Mouse (Mus musculus): ENCODE measurements at regions not wholly inside any gene's neighbourhood (a gene's known extent, or its start where the extent isn't known, plus 50 kb on each side); places are given as distances from the start of the nearest gene placed in this dataset.

- no peak for DNase-seq
These were observed 1195.4 kb downstream of the Defb40 start for GRCm38 (mm10) chr8:17782650-17783049.

- no peak for DNase-seq
These were observed 1196.3 kb downstream of the Defb40 start for GRCm38 (mm10) chr8:17781559-17782283.

- no peak for DNase-seq
These were observed 1202.6 kb downstream of the Defb40 start for GRCm38 (mm10) chr8:17775411-17775810.

GRCm38 (mm10) chr8:17773311-17773710 lies 1204.7 kb downstream of the Defb40 start:
- DNase-seq: peak; percentile 11

- no peak for DNase-seq
These were observed 1210.5 kb downstream of the Defb40 start for GRCm38 (mm10) chr8:17767441-17768007.

- DNase-seq: no peak
These were observed 1253.4 kb downstream of the Defb40 start for GRCm38 (mm10) chr8:17724672-17725071.

GRCm38 (mm10) chr8:17709162-17709561 lies 1268.9 kb downstream of the Defb40 start:
- no peak for DNase-seq

- no peak for DNase-seq
These were observed 1269.6 kb downstream of the Defb40 start for GRCm38 (mm10) chr8:17708409-17708808.

- DNase-seq: no peak
These were observed 1273.8 kb downstream of the Defb40 start for GRCm38 (mm10) chr8:17704289-17704688.

DNA sequence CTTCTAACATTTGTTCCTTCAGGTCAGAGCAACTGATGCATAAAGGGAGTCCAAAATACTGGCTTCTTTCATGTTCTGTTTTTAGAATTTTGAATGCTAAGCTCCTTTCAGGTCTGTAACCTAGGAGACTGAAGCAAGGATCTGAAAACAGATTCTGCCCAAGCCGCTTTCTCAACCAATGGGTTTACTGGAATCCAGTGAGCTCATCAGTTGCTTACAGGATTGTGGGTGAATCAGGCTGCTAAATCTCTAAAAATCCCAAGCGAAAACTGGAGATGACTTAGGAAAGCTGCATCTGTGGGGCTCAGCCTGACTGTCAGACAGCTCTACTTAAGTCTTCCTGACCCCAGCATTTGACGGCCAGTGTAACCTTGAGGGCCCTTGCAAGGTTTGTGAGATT lies 1277.7 kb downstream of the Defb40 start:
- DNase-seq: peak; percentile 53

DNA sequence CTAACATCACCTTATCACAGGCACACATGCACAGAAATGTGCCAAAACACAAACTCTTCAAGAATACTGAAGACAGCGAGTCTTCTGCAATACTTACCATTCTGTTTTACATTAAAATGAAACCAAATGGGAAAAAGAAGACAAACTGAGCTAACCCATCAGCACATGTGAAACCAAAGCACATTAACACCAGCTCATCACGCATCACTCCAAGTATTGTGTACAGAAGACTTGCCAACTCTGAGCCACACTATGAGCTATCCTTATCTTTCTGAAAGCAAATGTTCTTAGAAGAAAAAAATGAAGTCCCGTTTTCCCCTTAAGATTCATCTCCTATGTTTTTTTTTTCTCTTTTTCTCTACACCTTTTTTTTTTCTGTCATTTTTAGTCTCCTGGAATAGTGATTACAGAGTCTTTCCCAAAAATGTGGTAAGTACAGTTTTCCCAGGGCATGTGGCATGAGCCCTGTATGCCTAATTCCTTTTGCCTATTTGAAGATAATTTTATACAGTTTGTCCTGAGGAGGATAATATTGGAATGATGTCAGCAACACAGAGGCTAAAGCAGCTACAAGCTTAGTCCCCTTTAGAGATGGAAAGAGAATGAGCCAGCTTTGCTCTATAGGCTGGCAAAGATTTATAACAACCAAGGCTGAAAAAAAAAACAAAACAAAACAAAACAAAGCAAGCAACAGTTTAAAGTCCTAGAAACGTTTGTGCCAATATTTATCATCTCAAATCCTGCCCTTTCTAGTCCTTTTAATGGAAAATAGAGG lies 1287.8 kb downstream of the Defb40 start:
- no peak for DNase-seq

GRCm38 (mm10) chr8:17689641-17690040 lies 1288.4 kb downstream of the Defb40 start:
- DNase-seq: no peak

GRCm38 (mm10) chr8:17687084-17687483 lies 1291.0 kb downstream of the Defb40 start:
- DNase-seq: no peak

- DNase-seq: peak; percentile 8
These were observed 1313.5 kb downstream of the Defb40 start for GRCm38 (mm10) chr8:17664371-17665141.

DNA sequence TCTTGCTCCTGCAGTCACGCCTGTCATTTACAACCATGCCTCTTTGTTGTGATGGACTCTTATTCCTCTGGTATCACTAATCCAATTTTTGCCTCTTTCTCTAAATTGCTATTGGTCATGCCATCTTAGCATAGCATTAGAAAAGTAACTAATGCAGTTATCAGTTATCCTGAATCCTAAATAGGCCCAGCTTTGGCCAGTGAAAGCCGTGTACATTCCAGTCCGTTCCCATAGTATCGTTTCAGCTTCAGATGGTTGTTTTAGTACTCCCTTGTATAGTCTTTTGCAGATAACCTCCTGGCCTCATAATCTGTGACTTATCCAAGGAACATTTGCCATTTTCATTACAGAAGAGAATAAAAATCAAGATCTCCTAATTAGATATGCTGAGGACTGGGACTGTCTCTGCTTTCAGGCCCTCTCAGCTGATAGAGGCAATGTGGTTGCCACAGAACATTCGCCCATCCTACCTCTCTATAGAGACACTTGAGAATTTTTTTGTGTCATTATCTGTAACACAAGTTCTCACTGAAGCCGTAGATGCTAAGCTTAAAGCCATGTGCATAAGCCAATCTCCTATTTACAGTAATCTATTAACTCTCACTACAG lies 1318.2 kb downstream of the Defb40 start:
- no peak for DNase-seq

DNA sequence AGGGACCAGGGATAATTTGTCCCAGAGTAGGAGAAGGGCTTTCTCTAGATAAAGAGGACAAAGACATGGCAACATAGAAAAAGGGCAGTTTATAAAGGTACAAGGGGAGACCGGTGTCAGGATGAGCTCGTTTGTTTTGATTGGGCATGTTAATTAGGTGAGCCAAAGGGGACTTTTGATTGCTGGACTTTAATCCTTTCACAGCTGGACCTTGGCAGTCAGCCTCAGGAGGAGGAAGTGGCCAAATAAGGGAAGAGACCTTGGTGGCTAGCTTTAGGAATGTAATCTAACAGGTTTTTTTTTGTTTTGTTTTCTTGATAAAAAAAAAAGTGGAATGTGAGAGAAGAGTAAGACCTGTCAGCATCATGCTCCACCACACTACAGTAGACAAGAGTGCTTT lies 1324.3 kb downstream of the Defb40 start:
- peak; percentile 13 for DNase-seq

GRCm38 (mm10) chr8:17647559-17647958 lies 1330.5 kb downstream of the Defb40 start:
- no peak for DNase-seq

DNA sequence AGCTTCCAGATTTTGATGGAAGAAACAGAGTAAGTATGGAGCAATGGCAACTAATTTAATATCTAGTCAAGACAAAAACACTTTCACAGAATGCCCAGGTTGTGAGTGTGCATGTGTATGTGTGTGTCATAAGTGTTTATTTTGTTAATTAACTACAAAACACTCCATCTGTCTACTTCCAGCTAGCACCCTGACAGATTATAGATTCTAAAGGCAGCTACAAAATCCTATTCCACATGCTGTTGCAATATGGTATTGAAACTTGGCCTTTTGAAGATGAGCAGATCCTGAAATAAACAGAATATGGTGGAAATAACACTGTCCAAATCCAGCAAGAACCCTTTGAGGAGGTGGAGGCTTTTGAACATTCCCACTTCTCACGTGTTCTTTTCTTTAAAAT lies 1356.9 kb downstream of the Defb40 start:
- no peak for DNase-seq

DNA sequence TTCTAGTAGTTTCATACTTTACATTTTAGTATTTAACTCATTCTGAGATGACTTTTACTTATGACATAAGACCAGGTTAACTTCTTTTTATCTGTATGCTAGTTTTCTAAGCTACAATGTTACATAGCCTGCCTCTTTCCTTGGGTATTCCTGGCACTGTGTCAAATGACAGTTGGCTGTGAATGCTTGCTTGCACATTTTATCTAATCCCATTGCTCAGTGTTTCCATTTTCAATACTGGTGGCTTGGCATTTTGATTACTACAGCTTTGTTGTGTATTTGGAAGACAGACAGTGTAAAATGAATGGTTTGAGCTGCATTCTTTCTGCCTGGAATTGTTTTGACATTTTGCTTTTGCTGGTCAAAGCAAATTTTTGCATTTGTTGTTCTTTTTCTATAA lies 1359.2 kb downstream of the Defb40 start:
- DNase-seq: no peak

- no peak for DNase-seq
These were observed 1359.9 kb downstream of the Defb40 start for GRCm38 (mm10) chr8:17618147-17618546.

DNA sequence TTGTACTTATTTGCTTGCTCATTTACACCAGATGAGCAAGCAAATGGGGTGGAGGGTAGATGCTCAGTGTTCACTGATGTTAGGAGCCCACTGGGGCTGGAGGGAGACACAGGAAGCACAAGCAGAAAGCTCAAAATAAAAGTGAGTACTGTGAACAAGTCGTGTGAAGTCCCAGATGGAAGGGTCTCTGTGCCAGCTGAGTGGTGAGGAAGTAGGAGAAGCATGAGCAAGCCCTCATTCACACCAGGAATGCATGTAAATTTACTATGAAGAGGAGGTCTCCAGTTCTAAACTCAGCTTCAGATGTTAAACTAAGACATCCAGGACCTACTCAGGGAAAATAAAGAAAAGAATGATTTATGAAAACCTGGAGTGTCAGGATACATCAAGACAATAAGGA lies 1375.2 kb downstream of the Defb40 start:
- DNase-seq: no peak

DNA sequence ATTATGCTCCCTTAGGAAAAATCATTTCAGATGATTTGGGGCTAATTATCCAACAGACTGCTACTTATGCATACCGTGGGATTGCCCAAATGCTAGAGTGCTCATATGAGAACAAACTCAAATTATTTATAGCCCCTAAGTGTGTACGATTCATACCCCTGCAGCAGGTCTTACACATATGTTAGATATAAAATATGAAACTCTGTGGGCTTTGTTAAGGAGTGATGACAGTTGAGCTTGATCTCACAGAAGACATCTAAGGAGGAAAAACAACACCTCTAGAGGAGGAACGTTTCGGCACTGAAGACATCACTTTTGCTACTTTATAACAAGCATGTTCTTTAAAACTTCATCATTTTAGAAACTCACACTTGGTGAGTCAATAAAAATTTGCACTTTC lies 1379.3 kb downstream of the Defb40 start:
- no peak for DNase-seq
